Mouse (Mus musculus) embryonic facial prominence, embryonic 11.5 days (tissue): ENCODE measurements around the gene Gramd4. TPM values are rescaled to one million over a fixed set of nuclear protein-coding genes. Genes with fewer than 3 reads are reported as not detected.

Experiments used
- ATAC-seq: fragments of 200-750 bp; cut with Nextera tagmentation; replicated peaks from 2 replicates; pipeline ENCODE4 v1.8.0; 2017; ENCODE audit warnings: low read depth; ENCODE audit not compliant: insufficient number of reproducible peaks, low FRiP score, low TSS enrichment
- DNase-seq: peaks from one replicate; pipeline ENCODE4 v3.0.0-alpha.2; 2015; ENCODE audit warnings: low spot score
- H3K27ac ChIP-seq: fragments of 300-500 bp; sonication (generic); replicated peaks from 2 replicates; pipeline ENCODE4 v1.5.1; 2014; ENCODE audit warnings: mild to moderate bottlenecking, low read depth, low read length, control low read depth
- H3K27me3 ChIP-seq: fragments of 300-500 bp; sonication (generic); 2 replicates; pipeline ENCODE4 v1.6.1; 2014; ENCODE audit warnings: mild to moderate bottlenecking, low read length, moderate library complexity, mixed read lengths; ENCODE audit not compliant: control insufficient read depth, insufficient read depth
- H3K36me3 ChIP-seq: fragments of 300-500 bp; sonication (generic); replicated peaks from 2 replicates; pipeline ENCODE4 v1.6.1; 2014; ENCODE audit warnings: low read depth, mild to moderate bottlenecking, low read length, moderate library complexity, mixed read lengths; ENCODE audit not compliant: control insufficient read depth, insufficient read depth
- H3K4me1 ChIP-seq: fragments of 300-500 bp; sonication (generic); 2 replicates; pipeline ENCODE4 v1.6.1; 2014; ENCODE audit warnings: low read length, mixed read lengths; ENCODE audit not compliant: control insufficient read depth, insufficient read depth
- H3K4me2 ChIP-seq: fragments of 300-500 bp; sonication (generic); 2 replicates; pipeline ENCODE4 v1.6.1; 2014; ENCODE audit warnings: low read depth, mild to moderate bottlenecking, control low read depth, low read length, moderate library complexity
- H3K4me3 ChIP-seq: fragments of 300-500 bp; sonication (generic); 2 replicates; pipeline ENCODE4 v1.5.1; 2014; ENCODE audit warnings: low read depth, low read length, control low read depth
- H3K9ac ChIP-seq: fragments of 300-500 bp; sonication (generic); replicated peaks from 2 replicates; pipeline ENCODE4 v1.6.1; 2014; ENCODE audit warnings: mild to moderate bottlenecking, control low read depth, low read length
- H3K9me3 ChIP-seq: fragments of 300-500 bp; sonication (generic); replicated peaks from 2 replicates; pipeline ENCODE4 v1.6.1; 2016; ENCODE audit warnings: mild to moderate bottlenecking, low read length, inconsistent platforms, mixed read lengths; ENCODE audit not compliant: control insufficient read depth
- WGBS: fragments of 180-500 bp; shearing (Covaris S2); extraction: QIAGEN DNeasy Blood & Tissue Kit; methylation state at CpG from one replicate; pipeline ENCODE4 v1.1.7; 2014; 5-methylcytosine and 5-hydroxymethylcytosine counted together
- polyA plus RNA-seq: library from polyadenylated mRNA; unstranded; fragments of >200 nt; fragmentation: Nextera tagmentation; extraction: Ambion mirVana; gene quantifications from 2 replicates; pipeline ENCODE4 v1.2.1, GENCODE M21; 2014

Gene Gramd4
- polyA plus RNA-seq, 1 experiment from 2014 or later: 6.3 TPM

GRCm38 (mm10) chr15:86109650-86110211, 52.2 kb downstream of the Gramd4 start:
- Histone ChIP-seq H3K4me3 (no peak overlapping the region), H3K9ac (no peak overlapping the region), H3K4me2 (no peak overlapping the region), H3K27me3 (no peaks in the 10 kb centered on the region), H3K4me1 (peaks cover 2% of the 10 kb centered on the region; the same call in 1 of the 2 replicates), H3K36me3 (no peaks in the 10 kb centered on the region), H3K27ac (no peak overlapping the region), H3K9me3 (no peaks in the 10 kb centered on the region)
- 85% methylated on average over 8 of the region's 8 CpGs for WGBS
- DNase-seq: no peak
- ATAC-seq: no peak

- peaks cover 2% of the 10 kb centered on the region; the same call in 1 of the 2 replicates for H3K4me1 ChIP-seq
- no peaks in the 10 kb centered on the region for H3K27me3 ChIP-seq
- no peak overlapping the region for H3K4me3 ChIP-seq
- no peak overlapping the region for H3K4me2 ChIP-seq
- WGBS: 74% methylated on average over 10 of the region's 10 CpGs
- no peak overlapping the region for H3K9ac ChIP-seq
- H3K27ac ChIP-seq: no peak overlapping the region
- DNase-seq (no peak), ATAC-seq (no peak)
- no peaks in the 10 kb centered on the region for H3K36me3 ChIP-seq
- no peaks in the 10 kb centered on the region for H3K9me3 ChIP-seq
These were observed 53.0 kb downstream of the Gramd4 start for GRCm38 (mm10) chr15:86110361-86111103.

GRCm38 (mm10) chr15:86112707-86113341, 55.3 kb downstream of the Gramd4 start:
- DNase-seq (peak; percentile 7), ATAC-seq (no peak)
- no peaks in the 10 kb centered on the region for H3K36me3 ChIP-seq
- no peak overlapping the region for H3K4me3 ChIP-seq
- H3K27ac ChIP-seq: no peak overlapping the region
- H3K9ac ChIP-seq: 0 out of 2 replicates have a peak overlapping the region, but pooled peaks have one; percentile 11
- peaks cover 2% of the 10 kb centered on the region; the same call in 1 of the 2 replicates for H3K4me1 ChIP-seq
- H3K27me3 ChIP-seq: no peaks in the 10 kb centered on the region
- H3K9me3 ChIP-seq: no peaks in the 10 kb centered on the region
- 9% methylated on average over 10 of the region's 10 CpGs for WGBS
- H3K4me2 ChIP-seq: no peak overlapping the region

GRCm38 (mm10) chr15:86113342-86113710, 55.8 kb downstream of the Gramd4 start:
- peak; percentile 27 for DNase-seq
- H3K4me3 ChIP-seq: no peak overlapping the region
- WGBS: 7% methylated on average over 9 of the region's 9 CpGs
- no peaks in the 10 kb centered on the region for H3K27me3 ChIP-seq
- no peak overlapping the region for H3K9ac ChIP-seq
- H3K4me2 ChIP-seq: no peak overlapping the region
- no peak overlapping the region for H3K27ac ChIP-seq
- H3K4me1 ChIP-seq: peaks cover 2% of the 10 kb centered on the region; the same call in 1 of the 2 replicates
- no peaks in the 10 kb centered on the region for H3K36me3 ChIP-seq
- ATAC-seq: no peak
- H3K9me3 ChIP-seq: no peaks in the 10 kb centered on the region

- H3K9ac ChIP-seq: no peak overlapping the region
- no peak overlapping the region for H3K4me2 ChIP-seq
- ATAC-seq (no peak), DNase-seq (no peak)
- H3K9me3 ChIP-seq: no peaks in the 10 kb centered on the region
- H3K4me3 ChIP-seq: no peak overlapping the region
- H3K27ac ChIP-seq: no peak overlapping the region
- H3K27me3 ChIP-seq: no peaks in the 10 kb centered on the region
- 65% methylated on average over 5 of the region's 5 CpGs for WGBS
- H3K36me3 ChIP-seq: no peaks in the 10 kb centered on the region
- peaks cover 2% of the 10 kb centered on the region; the same call in 1 of the 2 replicates for H3K4me1 ChIP-seq
These were observed 58.9 kb downstream of the Gramd4 start for GRCm38 (mm10) chr15:86116421-86116820.

GRCm38 (mm10) chr15:86117115-86118100, 59.9 kb downstream of the Gramd4 start:
- ATAC-seq (0 out of 2 replicates have a peak, but pooled peaks have one; percentile 36), DNase-seq (no peak)
- H3K4me1 ChIP-seq: peaks cover 2% of the 10 kb centered on the region; the same call in 1 of the 2 replicates
- no peaks in the 10 kb centered on the region for H3K9me3 ChIP-seq
- no peaks in the 10 kb centered on the region for H3K36me3 ChIP-seq
- no peak overlapping the region for H3K4me3 ChIP-seq
- H3K27ac ChIP-seq: no peak overlapping the region
- no peaks in the 10 kb centered on the region for H3K27me3 ChIP-seq
- no peak overlapping the region for H3K9ac ChIP-seq
- H3K4me2 ChIP-seq: no peak overlapping the region
- 58% methylated on average over 15 of the region's 15 CpGs for WGBS

DNA sequence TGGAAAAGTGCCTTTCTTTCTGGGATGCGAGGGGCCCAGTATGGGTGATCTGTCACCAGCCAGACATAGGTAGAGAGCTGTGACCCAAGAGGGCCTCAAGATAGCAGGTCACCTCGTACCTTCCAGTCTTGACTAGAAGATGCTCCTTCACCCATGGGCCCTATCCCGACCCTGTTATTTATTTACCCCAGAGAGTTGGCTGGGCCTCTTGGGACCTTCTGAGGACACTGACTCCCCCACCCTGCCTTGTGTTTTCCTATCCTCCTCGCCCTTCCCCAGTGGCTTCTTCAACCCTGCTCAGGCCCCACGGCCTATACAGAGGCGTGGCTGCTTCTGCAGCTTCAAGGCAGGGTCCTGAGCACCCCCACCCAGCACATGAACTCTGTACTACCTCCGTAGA, 61.7 kb downstream of the Gramd4 start:
- ATAC-seq: no peak
- H3K27ac ChIP-seq: no peak overlapping the region
- DNase-seq: no peak
- H3K4me2 ChIP-seq: no peak overlapping the region
- no peak overlapping the region for H3K9ac ChIP-seq
- 89% methylated on average over 7 of the region's 7 CpGs for WGBS
- H3K36me3 ChIP-seq: no peaks in the 10 kb centered on the region
- H3K9me3 ChIP-seq: no peaks in the 10 kb centered on the region
- no peaks in the 10 kb centered on the region for H3K27me3 ChIP-seq
- H3K4me1 ChIP-seq: no peaks in the 10 kb centered on the region
- H3K4me3 ChIP-seq: no peak overlapping the region
